Mouse (Mus musculus): Measurements from ENCODE around the gene Retsat.

Retsat gene

GRCm38 (mm10) chr6:72597956-72598753 lies at the start of gene Retsat, which contains the start of gene Elmod3:
Gene Retsat (plus strand): TSS chr6:72598475.
Gene Elmod3 (minus strand): TSS chr6:72598413.
- DNase-seq = peak; percentile 97

- peak in 1 of 2 experiments; percentile 49 for DNase-seq
Observed at GRCm38 (mm10) chr6:72549041-72549580, 49.2 kb upstream of the Retsat start.

GRCm38 (mm10) chr6:72550025-72550424 lies 48.2 kb upstream of the Retsat start:
- no peak for DNase-seq

DNA sequence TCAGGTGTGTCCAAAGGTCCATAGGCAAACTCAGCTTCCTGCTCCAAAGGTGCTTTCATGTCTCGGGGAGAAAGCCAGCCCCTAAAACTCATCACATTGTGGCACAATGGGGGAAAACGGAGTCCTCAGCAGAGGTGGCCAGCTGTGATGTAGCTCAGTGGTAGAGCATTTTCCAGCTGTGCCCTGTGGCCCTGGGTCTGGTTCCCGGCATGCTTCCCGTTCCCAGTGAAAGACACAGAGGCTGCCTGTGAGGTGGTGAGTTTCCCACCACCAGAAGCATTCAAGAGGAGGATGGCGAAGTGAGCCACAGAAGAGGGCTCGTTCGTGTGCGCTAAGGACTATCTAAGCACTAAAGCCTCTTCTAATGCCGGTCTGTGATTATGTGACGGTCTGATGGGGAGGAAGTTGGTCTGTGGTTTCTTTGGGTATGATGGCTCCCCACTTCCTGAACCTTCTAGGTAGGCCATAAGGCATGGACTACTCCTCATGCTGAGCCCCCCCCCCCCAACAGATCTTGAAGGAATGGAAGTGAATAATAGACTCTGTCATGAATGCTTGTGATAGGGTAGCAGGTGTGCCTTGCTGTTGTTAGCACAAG lies 47.7 kb upstream of the Retsat start:
- no peak for DNase-seq

DNA sequence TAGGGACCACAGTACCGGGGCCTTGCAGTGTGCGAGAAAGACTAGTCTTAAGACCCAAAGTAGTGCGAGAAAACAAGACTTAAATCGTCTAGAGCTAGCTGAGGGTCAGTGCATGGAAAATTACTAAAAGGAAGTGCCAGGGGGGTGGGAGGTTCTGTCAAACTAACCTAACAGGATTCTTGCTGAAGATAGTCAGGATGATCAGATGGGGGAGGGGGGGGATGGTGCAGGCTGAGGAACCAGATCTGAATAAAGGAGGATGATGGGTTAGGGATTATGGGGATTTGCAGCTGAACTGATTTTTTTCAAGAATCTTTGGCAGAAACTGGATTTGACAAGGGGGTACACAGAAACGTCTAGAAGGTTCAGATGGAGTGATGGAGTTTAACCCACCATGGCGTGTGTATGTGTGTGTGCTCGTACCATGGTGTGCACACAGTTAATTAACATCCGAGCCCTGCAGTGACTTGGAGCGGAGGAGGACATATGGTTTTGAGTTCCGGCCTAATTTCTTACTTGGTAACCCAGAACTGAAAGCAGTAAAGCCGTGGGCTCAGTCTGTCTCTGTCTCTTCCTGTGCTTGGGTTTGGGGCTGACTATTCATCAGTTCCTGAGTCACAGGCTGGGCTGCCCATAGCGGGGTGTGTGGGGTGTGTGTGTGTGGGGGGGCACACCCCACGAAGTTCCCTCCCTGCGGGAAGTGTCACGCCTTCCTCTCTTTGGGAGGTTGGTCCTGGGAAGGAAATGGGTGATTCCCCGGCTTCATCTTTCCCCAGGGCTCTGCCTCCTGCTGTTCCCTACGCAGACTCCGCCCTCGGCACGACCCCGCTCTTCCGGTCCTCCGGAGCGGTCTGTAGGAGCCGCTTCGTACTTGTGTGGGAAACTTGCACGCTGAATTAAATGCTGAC lies 45.9 kb upstream of the Retsat start:
- peak; percentile 65 to 86 for DNase-seq

DNA sequence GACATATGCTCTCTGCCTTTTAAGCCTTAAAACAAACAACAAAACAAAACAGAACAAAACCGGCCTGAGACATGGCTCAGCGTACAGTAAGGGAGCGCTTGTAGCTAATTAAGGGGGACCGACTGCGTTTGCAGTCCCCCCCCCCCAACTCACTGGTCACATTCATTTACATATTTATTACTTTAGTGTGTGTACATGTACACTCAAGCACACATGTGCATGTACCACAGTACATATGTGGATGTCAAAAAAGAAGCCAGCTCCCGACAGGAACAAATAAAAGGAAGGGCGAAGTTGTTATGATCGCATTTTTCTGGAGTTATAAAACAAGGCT lies 45.2 kb upstream of the Retsat start:
- DNase-seq = no peak

DNA sequence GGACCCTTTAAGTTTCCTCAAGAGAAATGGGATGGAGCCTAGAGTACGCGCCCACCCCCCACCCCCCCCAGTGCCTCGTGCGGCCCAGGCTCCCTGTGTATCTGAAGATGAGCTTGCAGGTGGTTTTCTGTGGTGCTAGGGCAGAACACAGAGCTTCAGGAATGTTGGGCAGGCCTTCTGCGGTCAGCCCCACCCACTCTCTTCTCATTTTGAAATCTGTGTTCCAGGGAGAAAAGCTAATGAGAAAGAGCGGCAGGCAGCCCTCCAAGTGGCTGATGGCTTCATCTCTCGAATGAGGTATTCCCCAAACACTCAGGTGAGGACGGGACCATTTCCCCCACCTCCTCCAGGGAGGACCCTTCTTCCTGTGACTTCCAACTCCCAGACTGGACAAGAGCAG lies 37.5 kb upstream of the Retsat start:
- DNase-seq = no peak

DNA sequence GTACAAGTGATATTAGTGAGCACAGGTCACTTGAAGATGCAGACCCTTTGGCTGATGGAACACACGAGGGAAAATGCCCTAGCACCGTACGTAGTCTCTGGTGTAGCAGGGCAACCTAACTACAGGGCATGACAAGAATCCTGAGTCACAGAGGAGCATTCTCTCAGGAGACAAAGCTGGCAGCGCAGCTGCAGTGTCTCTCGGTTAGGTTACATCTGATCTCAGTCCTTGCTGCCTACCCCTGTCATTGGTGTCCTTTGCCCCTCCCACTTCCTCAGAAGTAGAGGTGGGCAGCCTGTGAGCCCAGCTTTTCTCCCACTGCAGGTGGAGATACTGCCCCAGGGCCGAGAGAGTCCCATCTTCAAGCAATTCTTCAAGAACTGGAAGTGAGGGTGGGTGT lies 35.8 kb upstream of the Retsat start:
- no peak for DNase-seq

- DNase-seq = peak; percentile 42 to 74
Observed at GRCm38 (mm10) chr6:72562894-72563293, 35.4 kb upstream of the Retsat start.

DNA sequence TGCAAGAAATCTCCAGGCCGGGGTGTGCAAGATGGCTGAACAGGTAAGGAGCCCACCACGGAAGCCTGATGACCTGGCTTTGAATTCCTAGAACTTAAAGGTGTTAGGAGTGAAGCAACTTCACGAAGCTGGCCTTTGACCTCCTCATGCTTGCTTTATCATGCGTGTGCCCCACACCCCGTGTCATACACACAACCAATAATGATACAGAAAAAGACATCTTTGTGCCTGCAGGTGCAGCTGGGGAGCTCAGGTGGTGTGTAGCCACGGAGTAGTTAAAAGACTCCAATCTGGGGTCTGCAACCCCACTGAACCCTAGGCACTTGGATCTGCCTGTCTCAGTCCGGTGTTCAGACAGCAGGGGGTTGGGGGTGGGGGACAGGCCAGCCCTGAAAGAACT lies 32.8 kb upstream of the Retsat start:
- DNase-seq = no peak

DNA sequence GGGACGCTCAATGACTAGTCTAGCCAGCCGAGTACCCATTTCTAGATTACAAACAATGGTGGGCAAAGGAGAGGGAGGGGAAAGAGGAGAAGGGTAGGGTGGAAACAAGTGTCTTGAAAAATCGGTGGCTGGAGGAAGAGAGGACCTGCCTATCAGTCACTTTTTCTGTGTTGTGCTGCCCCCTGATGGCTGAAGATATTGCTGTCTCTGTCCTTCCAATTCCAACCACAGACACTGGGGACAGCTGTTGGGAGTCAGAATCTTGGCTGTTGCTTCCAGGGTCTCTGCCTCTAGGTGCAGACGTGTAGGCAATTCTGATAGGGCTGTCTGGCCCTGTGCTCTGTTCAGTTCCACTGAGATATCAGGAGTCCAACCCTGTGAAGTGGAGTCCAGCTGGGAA lies 32.2 kb upstream of the Retsat start:
- DNase-seq = peak; percentile 87 to 96

- DNase-seq = peak; percentile 63 to 80
Observed at GRCm38 (mm10) chr6:72567508-72567907, 30.8 kb upstream of the Retsat start.

DNA sequence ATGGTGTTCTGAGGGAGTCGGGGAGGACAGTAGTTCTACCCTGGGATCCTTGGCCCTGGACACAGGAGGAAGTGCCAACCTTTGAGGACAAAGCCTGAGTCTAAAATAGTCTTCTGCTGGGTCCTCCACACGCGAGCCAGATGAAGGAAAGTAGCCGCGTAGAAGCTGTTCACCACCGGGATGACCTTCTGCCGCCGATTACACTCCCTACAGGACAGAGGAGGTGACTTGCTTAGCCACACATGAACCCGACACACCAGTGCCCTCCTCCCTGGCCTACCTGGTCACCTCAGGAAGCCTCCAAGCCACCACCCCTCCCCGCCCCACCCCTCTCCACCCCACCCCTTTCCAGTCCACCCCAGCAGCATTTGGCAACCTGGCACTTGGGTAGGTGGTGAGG lies 29.5 kb upstream of the Retsat start:
- no peak for DNase-seq

DNA sequence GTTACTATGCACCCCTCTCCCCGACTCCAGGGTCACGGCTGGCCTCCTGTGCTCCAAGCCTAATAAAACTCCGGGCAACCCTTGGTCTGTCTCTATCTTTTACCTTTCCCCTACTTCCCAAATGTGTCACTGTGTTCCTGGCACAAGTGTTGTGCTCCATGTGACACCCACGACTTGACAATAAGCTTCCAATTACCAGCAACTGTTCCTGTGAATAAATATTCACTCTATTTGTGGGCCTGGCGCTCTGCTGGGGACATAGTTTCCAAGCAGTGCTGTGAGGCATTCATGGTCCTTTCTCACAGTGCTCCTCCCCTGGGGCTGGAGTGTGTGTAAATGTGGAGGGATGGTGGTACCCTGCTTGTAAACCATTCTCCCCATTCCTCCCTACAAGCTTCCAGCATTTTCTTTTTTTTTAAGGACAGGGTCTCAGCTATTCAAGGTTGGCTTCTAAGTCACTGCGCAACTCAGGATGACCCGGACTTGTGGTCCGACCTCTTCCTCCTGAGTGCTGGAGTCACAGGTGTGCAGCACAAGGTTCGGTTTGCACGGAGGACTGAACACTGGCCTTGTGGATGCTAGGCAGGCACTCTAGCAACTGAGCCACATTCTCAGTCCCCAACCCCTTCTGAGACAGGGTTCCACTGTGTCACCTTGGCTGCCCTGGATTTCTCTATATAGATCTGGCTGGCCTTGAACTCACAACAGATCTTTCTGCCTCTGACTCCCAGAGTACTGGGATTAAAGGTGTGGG lies 27.5 kb upstream of the Retsat start:
- no peak for DNase-seq

DNA sequence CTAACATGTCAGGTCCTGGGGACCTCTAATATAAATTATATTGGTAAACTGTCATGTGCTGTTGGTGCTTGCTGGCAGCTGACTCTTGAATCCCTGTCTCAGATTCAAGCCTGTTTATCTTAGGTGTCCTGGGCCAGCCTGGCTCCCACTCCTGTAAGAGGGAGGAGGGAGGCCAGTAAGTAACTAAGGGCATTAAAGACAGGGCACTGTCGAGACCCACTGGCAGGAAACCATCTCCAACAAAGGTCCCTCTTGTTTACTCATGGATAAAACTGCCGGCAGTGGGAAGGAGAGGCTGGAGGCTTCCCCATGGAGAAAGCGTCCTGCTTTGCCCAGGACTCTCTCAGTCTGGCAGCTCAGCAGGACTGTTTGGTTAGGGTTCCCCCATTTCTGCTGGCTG lies 26.4 kb upstream of the Retsat start:
- DNase-seq = no peak

DNA sequence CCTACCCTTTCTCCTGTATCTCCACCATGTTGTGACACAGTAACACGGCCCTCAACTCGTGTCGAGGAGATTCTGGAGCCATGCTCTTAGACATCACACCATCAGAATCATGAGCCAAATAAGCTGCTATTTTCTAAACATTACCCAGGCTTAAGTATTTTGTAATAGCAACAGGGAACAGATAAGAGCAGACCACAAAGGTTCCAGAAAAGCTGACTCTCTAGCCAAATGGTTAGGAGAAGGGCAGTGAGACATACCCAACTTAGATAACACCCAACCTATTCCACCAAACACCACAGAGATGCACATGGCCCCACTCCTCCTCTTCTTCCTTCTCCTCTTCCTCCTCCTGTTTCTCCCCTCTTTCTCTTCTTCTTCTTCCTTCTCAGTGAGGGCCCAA lies 22.2 kb upstream of the Retsat start:
- no peak for DNase-seq

DNA sequence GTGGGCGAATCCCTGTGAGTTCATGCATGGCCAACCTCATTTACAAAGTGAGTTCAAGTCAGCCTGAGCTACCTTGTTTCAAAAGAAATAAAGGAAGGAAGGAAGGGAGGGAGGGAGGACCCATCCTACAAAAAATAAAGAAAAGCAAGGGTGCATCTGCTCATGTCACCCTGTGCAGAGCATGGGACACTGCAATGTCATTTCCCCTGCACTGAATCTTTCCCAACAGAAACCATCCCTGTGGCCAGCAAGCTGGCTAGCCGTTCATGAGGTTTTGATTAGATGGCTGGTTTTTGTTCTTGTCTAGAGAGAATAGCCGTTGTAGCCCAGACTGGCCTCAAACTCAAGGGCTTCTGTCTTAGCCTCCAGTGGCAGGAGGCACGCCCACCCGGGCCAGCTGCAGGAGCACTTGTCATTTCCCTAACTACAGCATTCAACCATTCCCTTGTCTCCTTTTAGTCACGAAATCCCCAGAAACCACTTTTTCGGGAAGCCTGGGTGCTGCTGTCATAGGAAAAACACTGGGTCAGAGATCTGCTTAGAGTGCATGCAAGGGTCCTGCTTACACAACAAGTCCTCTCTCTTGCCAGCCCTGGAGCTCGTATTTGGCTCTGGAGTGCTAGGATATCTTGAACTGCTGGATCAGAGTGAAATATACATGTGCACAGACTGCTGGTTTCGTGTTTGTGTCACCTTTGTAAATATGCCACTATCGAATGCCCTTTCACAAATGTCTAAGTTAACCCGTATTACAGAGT lies 16.5 kb upstream of the Retsat start:
- DNase-seq = peak in 1 of 2 experiments; percentile 53

- DNase-seq = no peak
Observed at GRCm38 (mm10) chr6:72583211-72583839, 14.9 kb upstream of the Retsat start.

DNA sequence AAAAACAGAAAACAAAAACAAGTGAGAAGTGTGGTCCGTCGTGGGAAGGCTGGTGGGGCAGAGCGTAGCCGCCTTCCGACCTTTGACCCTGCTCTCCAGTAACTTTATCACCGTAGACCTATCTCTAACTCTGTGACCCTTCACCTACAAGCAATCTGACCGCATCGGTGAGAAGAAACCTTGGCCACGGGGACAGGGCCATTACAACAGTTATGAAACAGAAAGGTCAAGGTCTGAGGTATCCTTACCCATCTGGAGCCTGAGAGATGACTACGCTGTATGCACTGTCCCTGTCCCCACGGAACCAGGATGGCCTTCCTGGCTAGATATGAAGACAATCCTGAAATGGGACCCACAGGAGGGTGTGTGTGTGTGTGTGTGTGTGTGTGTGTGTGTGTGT lies 14.1 kb upstream of the Retsat start:
- peak in 1 of 2 experiments; percentile 72 for DNase-seq

GRCm38 (mm10) chr6:72586701-72587100 lies 11.6 kb upstream of the Retsat start:
- no peak for DNase-seq

DNA sequence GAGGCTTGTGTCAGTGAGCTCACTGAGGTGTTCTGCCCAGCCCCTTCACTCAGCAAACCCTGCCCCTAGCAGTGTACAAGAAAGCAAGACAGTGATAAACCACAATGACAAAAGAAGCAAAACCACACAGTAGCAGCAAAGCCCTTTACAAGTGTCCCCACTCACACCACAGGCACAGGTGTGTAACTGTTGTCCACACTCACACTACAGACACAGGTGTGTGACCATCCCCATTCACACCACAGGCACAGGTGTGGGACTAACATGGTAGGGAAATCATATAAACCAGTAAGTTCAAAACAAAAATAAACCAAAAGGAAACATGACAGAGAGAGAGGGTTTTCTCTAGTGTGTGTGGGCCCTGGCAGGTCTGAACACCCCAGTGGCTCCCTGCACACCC lies 10.0 kb upstream of the Retsat start:
- DNase-seq = no peak
